Mouse (Mus musculus) layer of hippocampus, adult 2 months (tissue): Measurements from ENCODE around the gene Htra1. TPM values are rescaled to one million over a fixed set of nuclear protein-coding genes. Genes with fewer than 3 reads are reported as not detected.

Experiments
- DNase-seq, 2 experiments: peaks; one replicate each; pipeline ENCODE4 v3.0.0; 2022; ENCODE audit warnings: low spot score in 2 of 2
- H3K27ac ChIP-seq: fragments of 200-600 bp; 2 replicates; pipeline ENCODE4 v1.8.1; 2022
- H3K4me3 ChIP-seq: fragments of 200-600 bp; 2 replicates; pipeline ENCODE4 v1.8.1; 2022; ENCODE audit warnings: mild to moderate bottlenecking
- CTCF ChIP-seq: fragments of 200-600 bp; conservative IDR thresholded peaks from 2 replicates; pipeline ENCODE4 v1.8.1; 2022; ENCODE audit warnings: antibody characterized with exemption, mild to moderate bottlenecking, moderate library complexity
- microRNA-seq, 2 experiments: library from miRNA; unstranded; fragments of <30 nt; microRNA quantifications; one replicate each; pipeline ENCODE4 v1.2.0; 2021
- total RNA-seq, 2 experiments: library from RNA; stranded (reverse); gene quantifications; 2 replicates each; pipeline ENCODE4 v1.2.3; 2021

The Htra1 gene
- total RNA-seq, 2 experiments from 2014 or later, result 239 to 255 TPM

DNA sequence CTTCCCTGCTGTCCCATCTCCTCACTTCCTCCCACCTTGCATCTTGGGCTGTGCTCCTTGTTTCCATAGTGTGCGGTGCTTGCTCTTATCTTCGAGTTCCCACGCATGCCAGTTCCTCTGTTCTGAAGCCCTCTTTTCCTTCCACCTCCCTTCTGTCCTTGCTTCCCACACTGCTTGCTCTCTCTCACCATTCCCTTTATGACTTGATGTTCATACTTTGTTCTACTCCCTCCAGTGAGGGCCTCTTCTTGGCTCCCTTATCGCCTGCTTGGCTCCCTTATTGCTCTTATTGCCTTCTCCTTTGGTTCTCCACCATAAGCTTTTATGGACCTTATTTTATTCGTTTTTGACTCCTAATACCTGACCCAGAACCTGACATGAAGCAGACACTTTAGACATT, 73.3 kb downstream of the Htra1 start:
- H3K4me3 ChIP-seq, result no peak overlapping the region
- TF ChIP-seq CTCF, result no peak
- H3K27ac ChIP-seq, result no peak overlapping the region
- DNase-seq, result no peak

DNA sequence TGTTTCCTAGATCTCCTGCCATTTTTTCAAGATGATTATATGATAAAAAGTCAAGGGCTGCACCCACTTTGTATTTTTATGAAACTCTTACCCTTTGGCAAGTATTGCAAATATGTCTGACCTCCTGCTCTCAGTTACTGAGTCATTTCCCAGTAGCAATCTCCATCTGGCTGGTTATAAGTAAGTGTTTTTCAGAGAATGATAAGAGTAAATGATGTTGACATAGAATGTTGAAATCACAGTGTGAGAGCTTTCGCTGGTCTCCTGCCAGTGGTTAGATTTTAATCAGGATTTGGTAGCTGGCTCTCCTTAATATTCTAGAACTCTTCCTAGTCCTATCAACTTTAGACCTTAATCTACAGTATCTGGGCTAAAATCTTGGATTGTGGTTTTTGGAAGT, 76.0 kb downstream of the Htra1 start:
- TF ChIP-seq CTCF, result no peak
- H3K4me3 ChIP-seq, result no peak overlapping the region

DNA sequence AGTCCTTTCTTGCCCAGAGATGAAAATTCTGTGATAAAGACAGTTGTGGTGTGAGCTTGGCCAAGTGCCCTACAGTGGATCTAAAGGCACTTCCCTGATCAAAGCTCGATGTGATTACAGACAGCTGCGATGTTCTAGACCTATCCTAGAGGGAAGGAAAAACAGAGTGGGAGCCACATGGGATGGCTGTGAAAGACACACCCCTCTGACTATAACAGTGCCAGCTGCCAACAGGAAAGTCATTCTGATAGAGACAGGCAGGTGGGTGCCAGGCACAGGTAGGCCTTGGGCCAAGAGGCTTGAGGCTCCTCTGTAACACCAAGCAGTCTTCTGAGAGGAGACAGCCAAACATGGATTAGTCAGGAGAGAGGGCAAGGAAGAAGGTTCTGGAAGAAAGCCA, 83.3 kb downstream of the Htra1 start:
- Histone ChIP-seq H3K4me3 (no peak overlapping the region), H3K27ac (no peak overlapping the region)
- TF ChIP-seq CTCF, result no peak
- DNase-seq, result no peak

More for the DNA sequence above, 76.0 kb downstream of the Htra1 start:
- DNase-seq, result no peak
- H3K27ac ChIP-seq, result no peak overlapping the region

DNA sequence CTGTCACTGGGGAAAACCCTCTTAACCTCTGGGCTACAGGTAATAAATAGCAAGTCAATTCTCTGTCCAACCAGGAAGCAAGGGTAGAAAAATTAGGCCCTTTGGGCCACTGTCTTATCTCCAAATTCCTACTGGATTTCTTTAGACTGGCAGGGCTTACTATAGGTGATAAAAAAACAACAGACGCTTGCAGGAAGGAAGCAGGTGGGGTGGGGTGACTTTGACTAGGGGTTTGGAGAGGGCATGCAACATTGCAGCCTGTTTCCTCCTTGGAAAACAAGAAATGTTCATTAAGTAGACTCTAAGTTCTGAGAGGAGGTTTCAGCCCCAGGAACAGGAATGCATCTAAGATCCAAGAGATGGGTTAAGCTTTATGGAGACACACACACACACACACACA, 88.9 kb downstream of the Htra1 start:
- Histone ChIP-seq H3K27ac (no peak overlapping the region), H3K4me3 (no peak overlapping the region)
- no peak for TF ChIP-seq CTCF
- DNase-seq, result no peak

DNA sequence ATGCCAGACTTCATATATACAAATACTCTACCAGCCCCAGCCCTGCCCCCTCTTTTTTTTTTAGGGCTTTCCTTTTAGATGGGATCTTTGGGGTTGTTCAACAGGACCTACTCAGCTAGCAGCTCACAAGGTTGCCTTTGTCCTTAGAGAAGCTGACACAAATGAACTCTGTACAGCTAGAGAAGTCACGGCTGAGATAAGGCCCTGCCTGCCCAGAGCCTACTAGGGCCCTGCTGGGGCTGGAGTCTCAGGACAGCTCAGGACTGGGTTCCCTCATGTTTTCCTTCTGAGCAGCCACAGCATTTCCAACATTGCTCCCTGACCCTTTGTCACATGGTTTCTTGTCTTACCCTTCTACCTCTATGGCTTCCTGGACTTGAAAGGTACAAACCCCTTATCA, 91.6 kb downstream of the Htra1 start:
- Histone ChIP-seq H3K27ac (no peak overlapping the region), H3K4me3 (no peak overlapping the region)
- DNase-seq, result no peak
- no peak for TF ChIP-seq CTCF

DNA sequence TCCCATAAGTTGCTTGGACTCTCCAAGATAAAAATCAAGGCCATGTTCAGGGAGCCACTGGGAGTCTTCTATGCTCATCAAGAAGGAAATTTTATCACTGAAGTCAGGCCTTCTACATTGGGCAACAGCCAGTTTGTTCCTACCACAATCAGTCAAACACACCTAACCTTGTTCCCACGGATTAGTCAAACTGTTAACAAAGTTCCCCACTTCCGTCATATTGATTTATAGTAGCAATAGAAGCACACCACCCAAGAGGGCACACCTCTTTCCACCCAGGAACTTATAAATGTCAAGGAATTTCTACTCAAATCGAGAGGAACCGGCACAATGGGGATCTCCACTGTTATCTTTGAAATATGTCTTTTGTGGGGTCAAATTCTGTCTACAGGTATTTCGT, 95.8 kb downstream of the Htra1 start, which contains the start of gene Dmbt1:
Gene Dmbt1 (plus strand): TSS at position 299 of the 400 bp plus-strand sequence.
- Histone ChIP-seq H3K27ac (no peak within 1 kb of the TSS), H3K4me3 (no peak within 1 kb of the TSS)
- no peak for DNase-seq
- TF ChIP-seq CTCF, result no peak

Small RNA genes within 50 kb of the gene (microRNA-seq; reads per million reads assigned to microRNA genes)
- gene Mir7061, result 0 to 0.37 reads per million in 2 experiments

Other genes starting within 250 kb of the Htra1 start
- under 1 TPM; 0.49 to 0.96 TPM for gene Btbd16, start 162.0 kb upstream of the Htra1 start, total RNA-seq
- gene Plekha1, start 70.4 kb upstream of the Htra1 start, total RNA-seq, result 10 to 100 TPM; 87.1 to 91.2 TPM
- not detected for gene Dmbt1, start 95.9 kb downstream of the Htra1 start, total RNA-seq
- not detected for gene 4933402N03Rik, start 210.2 kb downstream of the Htra1 start, total RNA-seq
- under 1 TPM in 1 of 2 experiments, not detected in 1; 0.05 TPM for gene 5430419D17Rik, start 238.3 kb downstream of the Htra1 start, total RNA-seq